Mouse (Mus musculus) layer of hippocampus, adult 18-20 months (tissue): Measurements from ENCODE around the gene Ttc24. TPM values are rescaled to one million over a fixed set of nuclear protein-coding genes. Genes with fewer than 3 reads are reported as not detected.
A peak's percentile ranks its signal among the peaks of the same experiment; 100 is the strongest.

Experiments used
- DNase-seq, 2 experiments: peaks; one replicate each; pipeline ENCODE4 v3.0.0; 2022; ENCODE audit warnings: low spot score in 2 of 2
- total RNA-seq, 2 experiments: library from RNA; stranded (reverse); gene quantifications; 2 replicates each; pipeline ENCODE4 v1.2.3; 2021

The Ttc24 gene
- total RNA-seq, 2 experiments from 2014 or later: not detected

DNA sequence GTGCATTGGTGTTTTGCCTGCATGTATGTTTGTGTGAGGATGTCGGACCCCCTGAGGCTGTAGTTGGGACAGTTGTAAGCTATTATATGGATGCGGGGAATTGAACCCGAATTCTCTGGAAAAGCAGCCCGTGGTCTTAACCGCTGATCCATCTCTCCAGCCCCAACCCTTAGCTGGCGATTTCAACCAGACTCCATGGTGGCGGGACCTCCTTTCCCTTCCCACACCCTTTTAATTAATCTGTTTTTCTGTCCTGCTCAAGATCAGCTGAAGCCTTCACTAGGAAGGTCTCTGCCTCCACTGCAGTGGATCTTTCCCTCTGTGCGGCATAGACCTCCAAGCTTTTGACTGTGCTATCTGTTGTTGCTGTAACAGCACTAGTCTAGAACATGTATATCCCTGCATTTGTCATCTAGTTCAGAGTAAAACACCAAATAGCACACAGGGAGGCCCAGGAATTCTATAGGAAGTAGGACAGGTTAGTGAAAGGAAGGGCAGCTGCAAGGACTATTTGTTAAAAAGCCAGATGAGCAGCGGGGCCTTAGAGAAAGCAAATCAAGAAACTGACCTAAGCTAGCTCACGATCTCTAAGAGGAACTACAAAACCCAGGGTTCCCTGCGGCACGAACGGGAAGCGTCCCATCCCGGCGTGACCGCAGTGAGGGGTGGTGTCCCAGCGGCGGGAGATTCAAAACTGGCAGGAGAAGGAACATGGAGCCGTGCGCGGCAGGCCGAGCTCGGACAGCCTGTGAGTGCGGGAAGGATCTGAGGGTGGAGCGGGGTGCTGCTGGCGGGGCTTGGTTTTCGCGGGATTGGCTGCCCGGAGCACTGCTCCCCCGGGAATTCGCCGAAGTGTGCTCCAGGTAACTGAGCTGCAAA lies 3.5 kb upstream of the Ttc24 start, which contains the start of gene Iqgap3:
TSS of gene Iqgap3 (plus strand) at position 627 of the 879 bp plus-strand sequence.
- DNase-seq: peak; percentile 80 to 87

GRCm38 (mm10) chr3:88077441-88077840 lies 663 bp downstream of the Ttc24 start:
- DNase-seq: no peak

GRCm38 (mm10) chr3:88074766-88075165 lies 3.3 kb downstream of the Ttc24 start:
- DNase-seq: no peak

DNA sequence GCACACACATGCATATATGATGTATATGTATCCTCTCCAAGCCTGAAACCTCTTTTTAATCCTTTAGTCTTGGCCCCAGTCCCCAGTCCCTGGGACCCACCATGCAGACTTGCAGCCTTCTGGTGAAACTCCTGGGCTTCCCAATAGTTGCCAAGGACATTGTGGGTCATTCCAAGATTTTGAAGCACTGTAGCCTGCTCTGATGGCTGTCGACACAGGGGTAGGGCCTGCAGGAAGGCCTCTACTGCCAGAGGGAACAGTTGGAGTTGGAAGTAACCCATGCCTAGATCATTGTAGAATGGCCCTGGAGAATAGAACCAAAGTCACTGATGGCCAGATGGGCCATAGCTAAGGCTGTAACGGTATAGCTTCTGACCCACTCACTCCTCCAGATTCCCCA lies 3.8 kb downstream of the Ttc24 start:
- DNase-seq: no peak

DNA sequence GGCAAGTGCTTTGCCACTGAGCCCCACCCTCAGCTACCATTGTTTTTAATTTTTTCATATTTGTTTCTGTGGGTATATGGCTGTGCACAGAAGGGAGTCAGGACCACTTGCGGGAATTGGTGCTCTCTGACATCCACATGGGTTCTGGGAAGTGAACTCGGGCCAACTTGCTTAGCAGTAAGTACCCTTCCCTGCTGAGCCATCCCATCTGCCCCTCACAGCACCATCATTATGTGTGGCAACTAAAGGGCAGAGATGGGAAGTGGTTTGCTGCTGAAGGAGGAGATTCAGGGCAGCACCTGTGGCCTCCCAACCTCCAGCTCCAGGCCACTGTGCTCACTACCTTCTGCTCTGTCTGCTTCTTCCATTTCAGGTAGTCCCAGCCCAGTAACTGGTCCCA lies 4.5 kb downstream of the Ttc24 start:
- DNase-seq: no peak

- DNase-seq: peak; percentile 78 to 95
Measured at GRCm38 (mm10) chr3:88071783-88072182, 6.3 kb downstream of the Ttc24 start.

- DNase-seq: no peak
Measured at GRCm38 (mm10) chr3:88068386-88068785, 9.7 kb downstream of the Ttc24 start.

DNA sequence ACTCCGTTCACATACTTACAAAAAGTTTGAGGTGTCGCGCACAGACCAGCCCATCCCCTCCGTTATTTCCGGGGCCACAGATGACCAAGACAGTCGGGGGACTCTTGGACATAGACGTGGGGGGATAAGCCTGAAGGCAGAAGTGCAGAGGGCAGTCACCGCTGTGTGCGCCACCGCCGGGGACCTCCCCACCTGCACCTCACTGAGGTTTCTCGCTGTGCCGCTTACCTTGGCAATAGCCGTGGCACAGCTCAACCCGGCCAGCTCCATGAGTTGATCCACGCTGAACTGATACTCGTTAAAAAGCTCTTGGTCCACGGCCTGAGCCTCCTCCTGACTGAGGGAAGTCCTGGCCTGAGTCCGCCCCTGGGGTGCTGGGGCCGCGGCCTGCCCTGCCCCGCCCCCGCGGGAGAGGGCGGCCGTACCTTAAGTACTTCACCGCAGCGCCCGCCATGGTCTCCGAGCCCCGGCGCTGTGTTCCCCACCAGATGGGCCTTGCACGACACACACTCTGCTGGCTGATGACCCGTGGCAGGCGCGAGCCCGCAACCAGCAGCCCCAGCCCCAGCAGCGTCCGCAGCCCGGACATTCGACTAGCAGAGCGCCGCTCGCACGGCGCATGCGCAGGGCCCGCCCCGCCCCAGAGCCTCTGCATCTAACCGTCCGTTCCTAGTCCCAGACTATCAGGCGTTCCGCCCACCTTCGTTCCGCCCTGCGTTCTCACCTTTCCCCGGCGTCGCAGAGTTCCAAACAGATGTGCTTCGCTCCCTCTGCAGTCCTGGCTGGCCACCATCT lies 20.0 kb downstream of the Ttc24 start, which contains the start of gene Naxe:
TSS of gene Naxe (minus strand) at position 594 of the 795 bp plus-strand sequence.
- DNase-seq: peak; percentile 68 to 81

DNA sequence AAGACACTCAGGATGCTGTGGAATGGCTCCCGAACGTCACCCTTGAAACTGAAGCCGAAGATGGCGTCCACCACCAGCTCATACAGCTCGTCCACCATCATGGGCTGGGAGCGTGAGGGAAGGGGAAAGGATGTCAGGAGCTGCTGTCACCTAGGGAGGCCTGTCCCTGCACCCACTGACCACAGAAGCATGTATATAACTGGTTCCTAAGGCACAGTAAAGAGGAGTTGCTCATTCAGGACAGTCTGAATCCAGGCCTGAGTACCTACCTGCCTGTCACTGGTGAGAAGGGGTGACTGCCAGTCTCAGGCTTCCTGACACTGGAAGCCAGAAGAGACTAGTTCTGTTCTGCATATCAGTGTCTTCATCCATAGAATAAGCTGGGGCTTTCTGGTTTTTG lies 21.1 kb downstream of the Ttc24 start:
- no peak for DNase-seq

DNA sequence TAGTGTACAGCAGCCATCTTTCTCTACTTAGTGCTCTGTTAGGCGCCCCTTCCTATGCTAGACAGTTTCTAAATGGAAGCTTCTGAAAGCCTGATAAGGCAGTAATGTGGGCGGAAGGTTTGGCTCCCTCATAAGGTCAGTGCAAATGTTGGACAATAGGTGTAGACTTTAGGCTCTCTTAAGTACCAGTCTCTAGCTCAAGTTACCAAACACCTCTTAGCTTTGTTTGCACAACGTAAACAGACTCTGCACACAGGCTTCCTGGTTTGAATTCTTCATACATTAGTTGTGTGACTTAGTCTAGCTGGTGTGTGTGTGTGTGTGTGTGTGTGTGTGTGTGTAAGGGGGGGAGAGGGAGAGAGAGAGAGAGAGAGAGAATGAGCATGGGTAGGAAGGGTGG lies 28.6 kb downstream of the Ttc24 start:
- no peak for DNase-seq

DNA sequence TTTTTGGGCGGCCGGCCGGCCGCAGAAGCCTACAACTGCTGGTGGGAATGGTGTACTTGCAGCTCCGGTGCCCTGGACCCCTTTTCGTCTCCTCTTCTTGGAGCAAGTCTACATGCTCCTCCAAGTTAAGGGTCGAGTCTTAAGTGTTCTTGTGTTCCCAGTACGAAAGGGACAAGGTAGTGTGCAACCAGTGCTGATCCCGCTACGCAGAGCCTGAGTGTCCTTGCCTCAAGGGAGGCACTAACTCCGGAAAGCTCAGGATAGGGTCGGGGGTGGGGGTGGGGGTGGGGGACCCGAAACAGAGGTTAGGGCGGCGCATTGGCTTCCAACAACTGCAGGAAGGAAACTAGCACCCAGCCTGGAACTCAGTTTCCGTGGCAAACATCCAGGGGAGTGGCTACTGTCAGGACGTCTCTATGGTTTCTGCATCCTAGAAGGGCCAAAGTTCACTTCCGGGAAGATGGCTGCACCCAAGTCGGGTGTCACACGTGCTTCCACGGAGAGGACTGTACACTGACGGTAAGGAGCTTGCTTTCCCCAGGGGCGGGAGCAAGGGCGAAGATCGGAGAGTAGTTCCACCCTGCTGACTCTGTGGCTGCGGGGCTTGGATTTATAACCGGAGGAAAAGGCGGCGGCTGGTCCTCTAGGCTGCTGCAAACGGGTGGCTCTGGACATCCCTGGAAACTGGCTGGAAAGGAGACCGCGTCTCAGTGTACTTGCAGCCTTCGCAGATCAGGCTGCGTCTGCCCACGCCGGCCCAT lies 35.3 kb downstream of the Ttc24 start, which contains the start of gene Gpatch4:
TSS of gene Gpatch4 (plus strand) at position 448 of the 761 bp plus-strand sequence.
- DNase-seq: peak; percentile 74 to 96

DNA sequence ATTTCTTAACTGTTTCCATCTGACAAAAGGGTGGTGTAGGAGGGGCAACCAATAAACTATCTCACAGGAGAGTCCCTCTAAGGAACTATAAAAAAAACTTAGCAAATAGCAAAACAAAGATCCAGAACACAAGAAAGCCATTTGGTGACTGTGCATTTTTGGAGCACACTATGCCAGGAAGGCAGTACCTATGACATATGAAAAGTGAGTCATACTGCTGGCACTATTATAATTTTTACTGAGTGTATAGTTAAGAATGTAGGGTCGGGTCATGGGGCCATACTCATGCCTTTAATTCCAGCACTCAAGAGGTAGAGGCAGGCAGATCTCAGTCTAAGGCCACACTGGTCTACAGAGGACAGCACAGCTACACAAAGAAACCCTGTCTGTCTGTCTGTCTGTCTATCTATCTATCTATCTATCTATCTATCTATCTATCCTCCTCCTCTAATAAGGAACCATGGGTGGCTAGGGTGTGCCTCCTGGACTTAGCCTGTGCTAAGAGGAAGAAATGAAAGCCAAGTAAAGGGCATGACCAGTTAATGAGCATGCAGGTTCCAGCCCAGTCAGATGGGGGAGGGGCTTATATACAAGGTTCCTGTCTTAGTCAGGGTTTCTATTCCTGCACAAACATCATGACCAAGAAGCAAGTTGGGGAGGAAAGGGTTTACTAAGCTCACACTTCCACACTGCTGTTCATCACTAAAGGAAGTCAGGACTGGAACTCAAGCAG lies 42.4 kb downstream of the Ttc24 start:
- no peak for DNase-seq

- DNase-seq: no peak
Measured at GRCm38 (mm10) chr3:88033506-88033905, 44.6 kb downstream of the Ttc24 start.

- peak; percentile 22 to 78 for DNase-seq
Measured at GRCm38 (mm10) chr3:88030608-88031395, 47.3 kb downstream of the Ttc24 start.

- peak in 1 of 2 experiments; percentile 33 for DNase-seq
Measured at GRCm38 (mm10) chr3:88027434-88028186, 50.5 kb downstream of the Ttc24 start, which contains the start of gene Hapln2. Hapln2 (minus strand) TSS chr3:88027583.

DNA sequence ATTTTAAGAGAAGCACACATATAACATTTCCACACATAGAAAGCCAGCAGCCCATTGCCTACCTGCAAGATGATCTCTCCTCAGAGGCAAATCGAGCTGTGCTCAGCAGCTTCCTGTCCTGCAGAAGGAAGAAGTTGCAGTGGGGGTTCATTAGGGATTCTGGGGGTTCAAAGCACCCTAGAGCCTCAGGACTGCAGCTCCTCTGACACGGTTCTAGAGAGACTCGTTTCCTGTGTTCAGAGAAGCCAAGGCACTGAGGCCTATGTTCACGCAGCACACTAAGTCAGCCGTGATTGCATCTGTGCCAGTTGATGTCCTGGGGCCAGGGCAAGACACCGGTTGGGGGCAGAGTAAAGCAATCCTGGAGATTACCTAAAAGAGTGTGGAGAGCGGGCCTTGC lies 51.3 kb downstream of the Ttc24 start:
- no peak for DNase-seq

DNA sequence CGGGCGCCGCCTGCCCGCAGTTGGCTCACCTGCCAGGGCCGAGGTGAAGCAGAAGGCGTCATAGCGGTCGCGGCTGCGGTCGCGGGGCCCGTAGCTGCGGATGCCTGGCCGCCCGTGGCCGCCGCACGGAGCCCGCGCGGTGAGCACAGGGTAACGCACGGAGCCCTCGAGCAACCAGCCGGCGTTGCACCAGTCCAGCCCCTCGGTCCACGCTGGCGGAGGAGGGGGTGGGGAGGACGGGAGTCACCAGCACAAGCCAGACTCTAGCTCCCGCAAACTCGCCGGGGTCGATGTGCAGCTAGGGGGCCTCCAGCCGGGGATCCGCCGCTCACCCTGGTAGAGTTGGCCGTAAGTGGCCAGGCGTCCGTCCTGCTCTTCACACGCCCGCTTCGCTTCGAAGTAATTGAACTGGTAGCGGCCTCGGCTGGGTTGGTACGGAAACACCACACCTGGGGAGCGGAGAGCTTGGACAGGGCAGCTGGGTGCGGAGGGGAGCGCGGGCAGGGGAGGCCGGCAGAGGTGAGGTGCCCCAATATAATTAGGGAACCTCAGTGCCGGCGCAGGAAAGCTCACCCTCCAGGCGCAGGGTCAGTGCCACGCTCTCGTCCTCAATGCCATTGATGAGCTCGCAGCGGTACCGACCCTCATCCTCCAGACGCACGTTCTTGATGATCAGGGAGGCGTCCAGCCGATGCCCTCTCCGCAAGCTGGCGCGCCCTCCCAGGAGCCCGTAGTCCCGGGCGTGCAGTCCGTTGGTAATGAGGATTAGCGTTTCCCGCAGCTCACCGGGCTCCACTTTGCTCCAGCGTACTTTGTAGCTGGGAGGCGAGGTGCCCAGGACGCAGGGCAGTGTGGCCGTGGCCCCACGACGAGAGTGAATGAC lies 54.7 kb downstream of the Ttc24 start:
- no peak for DNase-seq
